Mouse (Mus musculus) spleen, postnatal 4 days (tissue): ENCODE data around the gene Abtb2.

Experiments used
- DNase-seq, 2 experiments: peaks; one replicate each; pipeline ENCODE4 v3.0.0; 2022; ENCODE audit warnings: low spot score in 2 of 2

Abtb2 gene

DNA sequence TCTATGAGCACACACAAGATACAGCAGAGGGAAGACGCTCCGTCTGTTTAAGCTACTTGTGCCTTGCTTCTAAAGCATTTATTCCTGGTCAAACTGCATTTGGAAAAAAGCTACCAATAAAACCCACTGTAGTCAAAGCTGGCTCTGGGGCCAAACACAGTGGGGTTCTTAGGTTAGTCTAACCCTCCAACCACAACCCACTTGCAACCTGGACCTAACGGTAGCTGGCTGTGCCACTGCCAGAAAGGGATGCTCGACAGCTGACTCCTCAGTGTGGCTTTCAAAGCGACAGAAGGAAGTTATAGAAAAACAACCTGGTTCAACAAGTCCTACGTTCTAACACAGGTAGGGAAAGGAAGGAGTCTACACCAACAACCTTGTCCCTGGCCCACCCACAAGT, 165.3 kb downstream of the Abtb2 start:
- no peak for DNase-seq

DNA sequence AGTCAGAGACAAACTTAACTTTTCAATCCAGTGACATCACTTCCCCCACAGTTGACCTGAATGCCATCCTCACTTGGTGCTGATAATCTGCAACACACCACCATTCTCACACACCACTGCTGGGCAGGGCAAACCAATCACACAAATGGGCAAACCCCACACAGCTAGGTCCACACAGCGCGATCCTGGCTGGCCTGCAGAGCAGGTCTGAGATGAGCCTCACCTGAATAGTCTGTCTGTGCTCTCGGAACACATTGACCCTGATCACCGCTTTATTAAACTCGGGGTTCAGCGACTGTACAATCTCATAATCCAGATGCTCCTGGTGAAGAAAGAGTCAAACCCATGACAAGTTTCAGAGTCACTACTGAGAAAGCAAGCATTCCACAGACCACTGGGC, 176.7 kb downstream of the Abtb2 start:
- no peak for DNase-seq

DNA sequence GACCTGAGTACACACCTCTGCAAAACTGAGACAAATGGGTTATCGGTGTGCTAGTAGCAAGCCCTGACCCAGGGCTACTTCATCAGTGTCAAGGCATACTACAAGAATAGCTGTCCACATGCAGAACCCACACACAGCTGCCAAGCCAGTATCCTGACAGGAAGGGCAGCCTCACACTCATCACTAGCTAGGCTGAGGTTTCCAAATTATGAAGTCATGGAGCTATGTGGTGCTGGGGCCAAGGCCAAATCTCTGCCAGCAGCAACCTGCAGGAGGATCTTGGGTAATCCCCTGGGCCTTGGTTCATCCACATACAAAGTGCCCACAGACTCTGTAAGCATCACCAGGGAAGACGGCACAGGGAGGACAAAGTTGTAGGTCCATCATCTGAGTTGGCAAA, 177.4 kb downstream of the Abtb2 start:
- no peak for DNase-seq

DNA sequence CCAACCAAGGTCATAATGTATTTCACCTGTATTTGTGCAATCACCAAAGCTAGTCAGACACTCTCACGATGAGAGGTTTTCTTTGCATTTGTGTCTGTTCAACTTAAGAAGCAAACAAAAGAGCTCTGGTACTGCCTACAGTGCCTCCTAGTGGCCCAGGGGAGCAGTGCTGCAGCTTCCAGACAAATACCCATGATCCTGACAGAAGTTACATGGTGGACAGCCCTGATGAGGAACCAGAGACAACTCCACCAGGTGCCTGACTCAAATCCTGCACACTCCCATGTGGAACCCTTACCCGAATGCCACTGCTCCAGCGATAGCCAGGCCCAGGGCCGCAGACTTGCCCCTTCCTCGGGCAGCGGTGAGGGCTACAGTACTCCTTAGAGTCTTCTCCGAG, 177.9 kb downstream of the Abtb2 start:
- DNase-seq, result peak; percentile 65 to 85

DNA sequence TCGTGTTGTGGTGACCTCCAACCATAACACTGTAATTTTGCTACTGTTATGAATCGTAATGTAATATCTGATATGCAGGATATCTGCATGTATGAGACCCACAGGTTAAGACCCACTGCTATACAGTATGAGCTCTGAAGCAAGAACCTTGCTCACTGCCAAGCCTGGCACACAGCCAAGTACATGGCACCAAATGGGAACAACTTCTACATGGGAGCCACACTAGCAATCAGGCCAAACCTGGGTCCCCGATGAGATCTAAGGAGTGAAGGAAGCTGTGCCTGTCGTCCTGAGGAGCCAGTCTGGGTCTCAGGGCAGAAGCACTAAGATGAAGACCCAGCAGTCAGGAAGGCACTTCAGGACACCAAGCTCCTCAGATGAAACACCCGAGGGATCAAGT, 179.4 kb downstream of the Abtb2 start:
- no peak for DNase-seq

DNA sequence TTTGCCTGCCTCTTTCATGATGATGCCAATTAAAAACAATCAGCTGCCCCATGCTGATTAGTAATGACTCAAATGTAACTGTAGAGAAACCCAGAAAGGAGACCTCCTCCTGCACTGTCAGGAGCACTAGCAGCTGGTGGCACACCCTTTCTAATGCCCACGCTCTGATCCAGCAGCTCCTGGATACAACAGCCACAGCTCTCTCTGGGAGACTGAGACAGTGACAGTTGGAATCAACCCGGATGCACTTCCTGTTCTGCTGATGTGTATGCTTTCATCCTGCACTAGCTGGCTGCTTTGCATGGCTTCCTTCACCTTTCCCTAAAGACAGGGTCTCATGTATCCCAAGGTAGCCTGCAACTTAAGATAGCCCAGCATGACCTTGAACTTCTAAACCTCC, 180.0 kb downstream of the Abtb2 start:
- DNase-seq, result no peak

DNA sequence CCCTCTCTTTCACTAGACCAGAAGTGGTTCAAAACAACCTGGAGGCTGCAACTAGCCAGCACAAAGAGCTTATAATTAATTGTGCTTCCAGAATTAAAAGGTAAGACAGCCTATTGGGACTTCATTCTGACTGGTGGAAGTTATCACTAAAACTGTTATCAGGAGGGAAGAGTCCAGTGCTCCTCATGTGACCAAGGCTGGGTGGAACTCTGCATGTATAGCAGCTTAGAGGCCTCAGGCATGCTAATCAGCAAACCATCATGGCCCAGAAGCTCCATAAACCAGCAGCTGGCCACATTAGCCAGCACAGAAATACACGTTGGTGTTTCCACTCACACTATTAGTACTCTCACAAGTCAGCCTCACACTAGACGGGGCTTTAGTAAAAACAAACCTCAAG, 180.7 kb downstream of the Abtb2 start:
- DNase-seq, result no peak

DNA sequence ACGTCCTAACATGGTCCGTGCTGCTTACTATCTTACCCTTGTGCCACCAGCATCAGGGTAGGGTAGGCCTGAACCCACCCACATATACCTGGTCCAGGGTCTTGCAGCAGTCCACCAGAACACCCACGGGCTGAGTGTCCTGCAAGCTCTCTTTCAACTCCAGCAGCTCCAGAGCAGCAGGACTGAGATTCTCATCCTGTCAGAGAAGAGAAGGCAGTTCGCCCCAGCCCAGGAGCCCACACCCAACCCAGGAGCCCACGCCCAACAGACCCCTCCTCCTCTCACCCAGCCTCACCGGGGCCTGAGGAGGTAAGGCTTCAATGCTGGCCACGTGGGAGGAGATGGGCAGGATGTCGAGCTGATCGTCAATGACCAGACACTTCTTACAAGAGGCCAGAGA, 181.8 kb downstream of the Abtb2 start:
- DNase-seq, result no peak

DNA sequence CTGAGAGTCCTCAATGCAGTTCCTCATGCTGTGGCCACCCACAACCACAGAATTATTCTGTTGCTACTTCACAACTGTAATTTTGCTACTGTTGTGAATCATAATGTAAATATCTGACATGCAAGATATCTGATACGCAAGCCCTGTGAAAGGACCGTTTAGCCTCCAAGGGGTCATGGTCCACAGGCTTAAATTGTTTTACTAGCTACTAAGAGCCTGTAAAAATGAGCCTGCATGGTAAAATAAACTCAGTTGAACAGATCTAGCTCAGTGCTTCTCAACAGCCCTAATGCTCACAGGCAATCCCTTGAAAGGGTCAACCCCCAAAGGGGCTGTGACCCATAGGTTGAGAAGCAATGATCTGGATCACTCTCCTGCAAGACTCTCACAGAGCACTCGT, 183.0 kb downstream of the Abtb2 start:
- DNase-seq, result no peak

DNA sequence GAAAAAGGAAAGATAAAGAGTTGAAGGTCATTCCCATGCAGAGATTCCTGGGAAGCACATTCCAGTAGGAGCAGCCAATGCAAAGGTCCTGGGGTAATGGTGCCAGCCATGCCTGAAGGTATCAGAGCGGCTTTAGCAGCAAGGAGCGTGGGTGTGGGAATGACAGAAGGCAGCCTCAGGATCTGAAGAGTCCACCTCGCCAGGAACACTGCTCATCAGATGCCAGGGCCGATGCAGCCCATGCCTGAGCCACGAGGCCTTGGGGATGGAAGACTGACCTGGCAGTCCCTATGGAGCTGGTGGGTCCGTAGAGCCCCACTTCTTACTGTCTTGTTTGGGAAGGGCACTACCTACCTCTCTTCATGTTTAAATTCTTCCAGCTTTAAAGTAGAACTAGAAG, 185.7 kb downstream of the Abtb2 start:
- DNase-seq, result peak in 1 of 2 experiments; percentile 52

DNA sequence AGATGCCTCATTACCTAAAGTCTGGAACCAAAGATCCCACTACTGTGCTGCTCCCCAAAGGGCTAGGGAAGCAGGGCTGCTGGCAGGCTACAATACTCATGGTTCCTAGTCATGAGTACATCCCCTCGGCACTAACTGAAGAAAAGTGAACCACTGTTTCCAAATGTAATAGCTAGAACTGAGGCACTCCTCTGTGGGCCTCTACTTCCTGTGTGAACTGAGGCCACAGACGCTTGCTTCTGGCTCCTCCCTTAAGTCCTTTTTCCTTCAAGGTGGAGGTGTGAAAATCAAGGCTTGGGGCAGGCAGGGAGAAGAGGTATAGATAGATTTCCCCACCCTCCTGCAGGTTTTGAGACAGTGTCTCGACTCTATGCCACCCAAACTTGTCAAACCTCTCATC, 188.5 kb downstream of the Abtb2 start:
- DNase-seq, result peak in 1 of 2 experiments; percentile 34

DNA sequence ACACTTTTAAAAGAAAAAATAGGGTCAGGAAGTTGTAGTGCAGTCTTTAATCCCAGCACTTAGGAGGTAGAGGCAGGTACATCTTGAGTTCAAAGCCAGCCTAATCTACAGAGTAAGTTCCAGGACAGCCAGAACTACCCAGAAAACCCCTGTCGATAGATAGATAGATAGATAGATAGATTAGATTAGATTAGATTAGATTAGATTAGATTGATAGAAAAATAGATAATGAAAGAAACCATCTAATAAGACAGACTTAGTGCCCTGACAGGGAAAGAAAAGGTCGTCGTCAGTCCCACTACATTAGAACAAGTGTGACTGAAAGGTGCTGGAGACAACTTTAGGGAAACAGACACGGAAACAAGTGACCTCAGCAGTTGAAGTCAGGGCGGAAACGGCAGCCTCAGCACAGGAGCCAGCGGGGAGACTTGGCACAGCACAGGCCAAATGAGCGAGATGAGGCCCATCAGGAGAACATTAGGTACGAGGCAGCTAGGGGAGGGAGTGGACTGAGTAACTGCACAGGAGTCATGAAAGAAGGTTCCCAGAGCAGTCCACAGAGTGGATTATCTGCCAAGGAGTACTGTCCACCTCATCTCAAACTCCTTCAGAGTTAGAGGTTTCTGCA, 189.5 kb downstream of the Abtb2 start:
- peak in 1 of 2 experiments; percentile 51 for DNase-seq

DNA sequence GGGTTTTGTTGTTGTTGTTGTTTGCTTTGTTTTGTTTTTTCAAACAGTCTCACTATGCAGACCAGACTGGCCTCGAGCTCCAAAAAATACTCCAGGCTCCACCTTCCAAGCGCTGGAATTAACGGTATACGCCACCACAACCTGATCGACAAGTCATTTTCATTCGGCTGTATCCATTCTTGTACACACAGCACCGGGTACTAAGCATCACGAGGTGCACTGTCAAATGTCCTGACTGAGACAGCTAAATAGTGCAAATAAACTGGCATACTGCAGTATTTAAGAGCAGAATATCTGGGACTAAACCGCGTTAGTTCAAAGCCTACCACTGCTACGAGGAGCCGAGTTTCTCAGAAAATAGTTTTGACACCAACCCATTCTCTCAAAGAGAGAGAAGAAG, 194.3 kb downstream of the Abtb2 start:
- no peak for DNase-seq

DNA sequence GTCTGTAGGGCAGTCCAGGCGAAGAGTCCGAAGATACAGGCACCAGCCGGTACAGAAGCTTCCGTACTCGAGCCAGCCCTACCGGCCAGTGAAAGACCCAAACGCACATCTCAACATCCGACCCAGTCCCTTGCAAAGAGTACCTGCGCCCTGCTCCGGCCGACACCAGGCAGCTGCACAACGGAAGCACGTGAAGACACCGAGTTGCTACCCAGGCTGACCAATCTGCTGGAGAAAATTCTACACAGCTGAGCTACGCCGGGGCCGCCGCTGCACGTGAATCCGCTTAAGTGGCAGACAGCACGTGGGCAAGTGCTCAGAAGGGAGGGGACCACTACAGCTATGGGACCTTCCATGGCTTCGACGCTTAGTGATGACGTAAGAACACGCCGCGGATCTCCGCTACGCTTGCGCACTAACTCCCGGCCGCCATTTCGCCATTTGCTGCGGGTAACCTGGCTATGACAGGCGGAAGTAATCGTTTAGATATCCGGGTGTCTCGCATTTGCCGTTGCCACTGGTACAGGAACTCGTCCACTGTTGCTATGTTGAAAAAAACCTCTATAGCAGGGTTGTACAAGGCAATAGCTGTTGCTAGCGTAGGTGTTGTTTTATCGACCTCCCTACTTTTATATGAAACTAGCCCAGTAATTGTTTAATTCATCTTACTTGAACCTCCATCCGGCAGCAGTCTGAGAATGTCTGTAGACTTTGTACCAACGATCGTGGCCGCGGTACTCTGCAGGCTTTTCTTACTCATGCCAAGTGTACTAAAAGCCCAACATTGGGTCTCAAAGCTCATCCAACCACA, 195.0 kb downstream of the Abtb2 start, which contains the start of gene Nat10:
Gene Nat10 (minus strand): TSS at position 365 of the 811 bp plus-strand sequence.
- DNase-seq, result peak; percentile 96 to 98

DNA sequence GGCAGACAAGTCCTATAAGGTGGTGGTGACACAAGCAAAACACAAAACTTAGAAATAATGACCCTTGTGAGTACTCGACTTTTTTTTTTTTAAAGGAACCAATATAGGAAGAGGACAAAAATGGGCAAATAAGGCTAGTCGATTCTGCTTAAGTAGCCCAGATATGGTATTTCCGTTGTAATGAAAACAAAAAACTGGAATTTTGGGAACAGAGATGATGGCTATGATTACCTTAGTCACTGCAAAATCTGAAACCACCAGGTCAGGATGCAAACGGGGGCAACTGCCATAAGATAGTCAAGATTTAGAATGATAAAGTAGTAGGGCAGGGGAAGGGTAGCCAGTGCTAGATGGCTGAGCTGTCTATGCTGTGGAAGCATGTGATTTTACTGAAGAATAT, 195.9 kb downstream of the Abtb2 start:
- DNase-seq, result no peak

DNA sequence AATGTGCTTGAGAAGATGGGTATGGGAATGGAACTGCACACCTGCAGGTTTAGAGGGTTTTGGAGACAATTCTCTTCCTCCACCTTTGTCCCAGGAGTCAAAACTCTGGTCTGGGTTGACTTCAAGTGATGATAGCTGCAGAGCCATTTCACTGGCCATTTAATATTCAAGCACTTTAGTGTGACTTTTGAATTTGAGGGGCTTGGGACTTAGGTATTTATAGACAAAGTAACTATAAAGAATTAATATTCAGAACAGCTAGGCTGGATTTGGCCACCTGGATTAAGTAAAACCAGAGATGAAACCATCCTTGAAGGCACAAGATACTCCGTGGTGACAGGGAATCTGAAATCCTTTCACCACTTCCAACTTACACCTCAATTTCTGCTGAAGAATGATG, 196.4 kb downstream of the Abtb2 start:
- no peak for DNase-seq
